Mouse (Mus musculus): ENCODE data around the gene Bmpr1b. TPM values are rescaled to one million over a fixed set of nuclear protein-coding genes. Genes with fewer than 3 reads are reported as not detected.

Bmpr1b gene
- total RNA-seq, 1 experiment from 2014 or later = not detected

DNA sequence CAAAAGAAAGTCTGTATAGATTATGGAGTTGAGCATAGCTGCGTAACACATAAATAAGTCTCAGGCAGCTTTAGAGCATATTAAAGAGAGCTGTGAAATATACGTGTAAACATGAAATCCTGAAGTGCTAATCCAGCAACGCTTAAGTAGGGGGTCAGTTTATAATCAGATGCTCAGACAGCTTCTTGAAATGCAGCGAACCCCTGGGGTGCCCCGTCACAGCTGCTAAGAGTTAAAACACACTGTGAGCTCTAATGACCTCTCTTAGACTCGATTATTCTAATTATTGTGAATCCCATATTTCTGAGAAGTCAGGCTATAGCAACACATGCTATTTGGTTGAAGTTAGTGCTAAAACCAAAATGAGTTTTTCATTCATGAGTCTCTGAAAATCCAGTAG, 45.0 kb downstream of the Bmpr1b start:
- ATAC-seq (replicated peaks in 1 of 2; ENCODE audit: insufficient read depth in 1 of 2, low FRiP score in 2 of 2, low TSS enrichment in 1 of 2, low read depth in 1 of 2, poor library complexity in 2 of 2, severe bottlenecking in 2 of 2) = no peak

DNA sequence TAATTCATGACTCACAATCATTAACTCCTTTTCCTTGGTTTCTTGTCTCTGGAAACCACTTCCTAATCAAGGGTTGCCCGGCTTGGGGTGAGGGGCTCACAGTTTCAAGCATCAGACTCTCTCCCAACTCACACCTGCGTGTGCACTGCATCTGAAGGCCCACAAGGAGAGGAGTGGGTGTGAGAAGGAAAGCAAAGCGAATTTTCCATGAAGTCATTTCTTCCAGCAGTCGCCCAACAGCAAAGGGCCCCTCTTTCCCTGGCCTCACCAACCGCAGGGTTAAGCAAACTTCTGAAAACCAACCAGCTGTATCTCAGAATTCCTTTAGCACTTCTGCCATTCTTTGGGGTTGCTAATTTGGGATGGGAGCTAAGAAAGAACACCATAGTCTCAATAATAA, 46.8 kb downstream of the Bmpr1b start:
- ATAC-seq (replicated peaks in 1 of 2; ENCODE audit: insufficient read depth in 1 of 2, low FRiP score in 2 of 2, low TSS enrichment in 1 of 2, low read depth in 1 of 2, poor library complexity in 2 of 2, severe bottlenecking in 2 of 2) = no peak

DNA sequence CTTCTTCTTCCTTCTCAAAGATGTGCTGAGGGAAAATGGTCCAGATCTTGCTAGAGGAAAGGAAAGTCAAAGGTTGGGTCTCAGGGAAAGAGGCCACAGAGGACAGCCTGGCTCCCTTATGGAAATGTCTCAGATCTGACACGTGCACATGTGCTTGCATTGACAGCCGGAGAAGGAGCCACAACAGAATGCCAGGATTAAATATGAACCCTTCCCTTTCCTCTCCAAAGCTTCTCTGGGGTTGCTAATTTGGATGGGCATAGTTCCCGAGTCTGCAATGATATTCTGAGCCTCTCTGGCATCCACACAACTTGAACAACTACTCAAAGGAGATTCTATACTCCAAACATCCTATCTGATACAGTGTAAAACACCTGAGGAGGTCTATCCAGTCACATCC, 48.4 kb downstream of the Bmpr1b start:
- no peak for ATAC-seq (replicated peaks in 1 of 2; ENCODE audit: insufficient read depth in 1 of 2, low FRiP score in 2 of 2, low TSS enrichment in 1 of 2, low read depth in 1 of 2, poor library complexity in 2 of 2, severe bottlenecking in 2 of 2)

GRCm38 (mm10) chr3:142114762-142115316, 54.4 kb downstream of the Bmpr1b start:
- ATAC-seq (replicated peaks in 1 of 2; ENCODE audit: insufficient read depth in 1 of 2, low FRiP score in 2 of 2, low TSS enrichment in 1 of 2, low read depth in 1 of 2, poor library complexity in 2 of 2, severe bottlenecking in 2 of 2) = no peak

GRCm38 (mm10) chr3:142114190-142114589, 55.0 kb downstream of the Bmpr1b start:
- ATAC-seq (replicated peaks in 1 of 2; ENCODE audit: insufficient read depth in 1 of 2, low FRiP score in 2 of 2, low TSS enrichment in 1 of 2, low read depth in 1 of 2, poor library complexity in 2 of 2, severe bottlenecking in 2 of 2) = no peak

DNA sequence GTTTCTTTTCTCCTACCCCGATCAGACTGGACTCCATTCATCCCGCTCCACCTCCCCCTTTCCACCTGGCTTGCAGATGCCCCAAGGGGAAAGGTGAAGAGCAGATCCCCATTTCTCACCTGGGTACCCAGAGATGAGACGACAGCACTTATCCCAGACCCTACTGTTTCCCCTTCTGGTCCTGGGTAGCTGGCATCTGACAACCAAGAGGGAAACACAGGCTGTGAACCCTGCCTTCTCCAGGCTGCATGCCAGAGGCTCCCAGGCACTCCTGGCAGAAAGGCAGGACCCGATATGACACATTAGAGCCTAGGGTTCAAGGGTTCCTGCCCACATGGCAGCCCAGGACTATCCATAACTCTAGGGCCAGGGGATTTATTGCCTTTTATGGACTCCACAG, 56.0 kb downstream of the Bmpr1b start:
- no peak for ATAC-seq (replicated peaks in 1 of 2; ENCODE audit: insufficient read depth in 1 of 2, low FRiP score in 2 of 2, low TSS enrichment in 1 of 2, low read depth in 1 of 2, poor library complexity in 2 of 2, severe bottlenecking in 2 of 2)

- ATAC-seq (replicated peaks in 1 of 2; ENCODE audit: insufficient read depth in 1 of 2, low FRiP score in 2 of 2, low TSS enrichment in 1 of 2, low read depth in 1 of 2, poor library complexity in 2 of 2, severe bottlenecking in 2 of 2) = no peak
Observed at GRCm38 (mm10) chr3:142106227-142106626, 63.0 kb downstream of the Bmpr1b start.

DNA sequence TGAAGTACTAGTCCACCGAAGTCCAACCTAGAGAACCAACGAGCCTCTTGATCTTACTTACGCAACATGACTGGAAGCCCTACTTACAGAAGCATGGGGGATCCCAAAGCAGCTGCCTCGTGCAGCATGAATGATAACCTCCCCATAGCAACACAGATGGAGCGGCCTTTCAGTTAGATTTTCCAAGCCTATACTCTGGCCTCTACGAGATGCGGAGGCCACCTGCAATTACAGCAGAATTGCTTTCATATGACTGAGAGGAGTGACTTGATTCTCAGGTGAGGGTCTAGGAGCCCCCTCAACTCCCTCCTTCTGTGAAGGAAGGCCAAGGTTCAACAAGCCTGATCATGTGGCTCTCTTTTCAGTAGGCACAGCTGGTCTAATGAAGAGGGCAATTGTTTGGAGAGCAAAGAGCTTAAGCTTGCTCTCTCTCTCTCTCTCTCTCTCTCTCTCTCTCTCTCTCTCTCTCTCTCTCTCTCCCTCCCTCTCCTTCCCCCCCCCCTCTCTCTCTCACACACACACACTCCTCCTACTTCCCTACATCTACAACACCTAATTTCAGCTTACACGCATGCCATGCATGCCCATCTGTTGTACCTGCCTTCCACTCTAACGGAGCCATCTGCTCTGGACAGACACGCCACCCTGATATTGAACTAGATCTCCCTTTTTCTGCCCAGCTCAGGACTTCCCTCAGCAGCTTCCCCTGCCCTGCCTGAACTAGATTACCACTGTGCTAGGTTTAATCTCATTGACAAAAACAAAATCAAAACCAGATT, 65.0 kb downstream of the Bmpr1b start:
- no peak for ATAC-seq (replicated peaks in 1 of 2; ENCODE audit: insufficient read depth in 1 of 2, low FRiP score in 2 of 2, low TSS enrichment in 1 of 2, low read depth in 1 of 2, poor library complexity in 2 of 2, severe bottlenecking in 2 of 2)

DNA sequence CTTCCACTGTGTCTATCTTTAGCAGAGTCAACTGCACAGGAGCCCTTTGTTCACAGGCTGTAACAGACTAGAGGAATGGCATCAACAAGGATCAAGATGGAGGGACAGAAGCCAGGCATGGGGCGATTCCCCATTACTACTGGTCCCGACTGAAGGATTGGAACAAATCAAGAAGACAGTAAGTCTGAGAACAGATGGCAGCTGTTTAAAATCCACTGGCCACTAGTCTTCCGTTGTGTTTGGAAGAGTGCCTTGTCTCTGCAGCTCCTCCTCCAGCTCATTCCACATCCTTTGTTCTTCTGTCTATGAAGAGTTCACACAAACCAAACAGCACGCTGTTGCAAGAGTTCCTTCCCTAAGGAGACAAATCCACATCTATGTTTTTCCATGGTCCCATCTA, 65.6 kb downstream of the Bmpr1b start:
- no peak for ATAC-seq (replicated peaks in 1 of 2; ENCODE audit: insufficient read depth in 1 of 2, low FRiP score in 2 of 2, low TSS enrichment in 1 of 2, low read depth in 1 of 2, poor library complexity in 2 of 2, severe bottlenecking in 2 of 2)

GRCm38 (mm10) chr3:142099151-142099550, 70.1 kb downstream of the Bmpr1b start:
- ATAC-seq (replicated peaks in 1 of 2; ENCODE audit: insufficient read depth in 1 of 2, low FRiP score in 2 of 2, low TSS enrichment in 1 of 2, low read depth in 1 of 2, poor library complexity in 2 of 2, severe bottlenecking in 2 of 2) = no peak

DNA sequence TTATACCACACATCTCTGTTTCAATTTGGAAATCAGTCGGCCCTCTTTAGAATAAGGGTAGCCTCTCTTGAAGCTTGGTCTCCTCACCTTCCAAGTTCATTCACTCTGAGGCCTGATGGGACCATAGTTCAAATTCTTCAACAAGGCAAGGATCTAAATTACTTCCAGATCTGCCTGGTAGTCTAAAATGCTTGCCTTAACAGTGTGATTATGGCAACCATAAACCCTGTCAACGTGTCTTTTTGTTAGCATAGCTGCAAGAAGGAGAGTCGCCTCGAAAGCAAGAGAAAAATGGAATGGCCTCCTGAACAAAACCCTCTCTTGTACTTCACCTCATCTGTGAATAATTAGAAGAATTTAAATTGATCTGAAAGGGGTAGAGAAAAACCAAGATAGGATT, 75.2 kb downstream of the Bmpr1b start:
- no peak for ATAC-seq (replicated peaks in 1 of 2; ENCODE audit: insufficient read depth in 1 of 2, low FRiP score in 2 of 2, low TSS enrichment in 1 of 2, low read depth in 1 of 2, poor library complexity in 2 of 2, severe bottlenecking in 2 of 2)

- ATAC-seq (replicated peaks in 1 of 2; ENCODE audit: insufficient read depth in 1 of 2, low FRiP score in 2 of 2, low TSS enrichment in 1 of 2, low read depth in 1 of 2, poor library complexity in 2 of 2, severe bottlenecking in 2 of 2) = no peak
Observed at GRCm38 (mm10) chr3:142089684-142090083, 79.5 kb downstream of the Bmpr1b start.

GRCm38 (mm10) chr3:142085938-142086337, 83.3 kb downstream of the Bmpr1b start:
- ATAC-seq (replicated peaks in 1 of 2; ENCODE audit: insufficient read depth in 1 of 2, low FRiP score in 2 of 2, low TSS enrichment in 1 of 2, low read depth in 1 of 2, poor library complexity in 2 of 2, severe bottlenecking in 2 of 2) = no peak

DNA sequence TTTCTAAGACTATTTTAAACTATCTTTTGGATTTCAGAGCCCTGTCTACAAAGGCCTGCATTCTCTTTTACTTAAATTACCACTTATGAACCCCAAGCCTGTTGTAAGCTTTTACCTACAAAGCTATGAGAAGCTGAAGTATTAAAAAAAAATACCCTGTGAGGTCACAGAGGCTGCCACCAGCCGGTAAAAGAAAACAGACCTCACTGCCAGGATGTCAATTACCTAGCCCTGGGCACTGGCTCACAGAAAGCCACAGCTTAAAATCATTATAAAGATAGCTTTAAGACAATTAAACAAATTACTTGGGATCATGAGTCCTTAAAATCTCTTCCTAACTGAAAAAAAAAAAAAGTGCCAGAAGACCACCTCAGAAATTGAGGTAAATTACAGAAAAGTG, 85.1 kb downstream of the Bmpr1b start:
- no peak for ATAC-seq (replicated peaks in 1 of 2; ENCODE audit: insufficient read depth in 1 of 2, low FRiP score in 2 of 2, low TSS enrichment in 1 of 2, low read depth in 1 of 2, poor library complexity in 2 of 2, severe bottlenecking in 2 of 2)

DNA sequence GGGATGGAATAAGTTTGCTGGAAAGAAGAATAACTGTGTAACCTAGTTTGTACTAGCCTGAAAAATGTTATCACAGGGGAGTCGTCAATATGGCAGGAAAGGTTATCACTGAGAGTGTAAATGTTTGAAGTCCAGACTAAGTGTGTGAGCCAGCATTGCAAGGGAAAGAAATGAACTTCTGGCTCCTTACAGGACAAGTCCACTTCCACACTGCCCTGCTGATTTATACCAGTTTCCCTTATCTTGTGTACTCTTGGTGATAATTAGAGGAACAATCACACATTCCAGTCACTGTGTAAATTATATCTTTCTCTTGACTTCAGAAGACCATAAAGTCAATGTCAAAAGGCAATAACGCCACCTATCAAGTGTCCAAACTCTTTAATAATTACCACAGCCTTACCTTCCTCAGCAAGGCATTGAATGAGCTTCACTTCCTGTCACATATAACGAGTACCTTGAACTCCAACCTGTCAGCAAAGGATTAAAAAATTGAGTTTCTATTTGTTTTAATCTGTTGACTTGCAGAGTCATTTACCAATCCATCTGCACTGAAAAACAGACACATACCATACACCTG, 91.4 kb downstream of the Bmpr1b start:
- ATAC-seq (replicated peaks in 1 of 2; ENCODE audit: insufficient read depth in 1 of 2, low FRiP score in 2 of 2, low TSS enrichment in 1 of 2, low read depth in 1 of 2, poor library complexity in 2 of 2, severe bottlenecking in 2 of 2) = no peak

GRCm38 (mm10) chr3:142071601-142072000, 97.6 kb downstream of the Bmpr1b start:
- no peak for ATAC-seq (replicated peaks in 1 of 2; ENCODE audit: insufficient read depth in 1 of 2, low FRiP score in 2 of 2, low TSS enrichment in 1 of 2, low read depth in 1 of 2, poor library complexity in 2 of 2, severe bottlenecking in 2 of 2)

DNA sequence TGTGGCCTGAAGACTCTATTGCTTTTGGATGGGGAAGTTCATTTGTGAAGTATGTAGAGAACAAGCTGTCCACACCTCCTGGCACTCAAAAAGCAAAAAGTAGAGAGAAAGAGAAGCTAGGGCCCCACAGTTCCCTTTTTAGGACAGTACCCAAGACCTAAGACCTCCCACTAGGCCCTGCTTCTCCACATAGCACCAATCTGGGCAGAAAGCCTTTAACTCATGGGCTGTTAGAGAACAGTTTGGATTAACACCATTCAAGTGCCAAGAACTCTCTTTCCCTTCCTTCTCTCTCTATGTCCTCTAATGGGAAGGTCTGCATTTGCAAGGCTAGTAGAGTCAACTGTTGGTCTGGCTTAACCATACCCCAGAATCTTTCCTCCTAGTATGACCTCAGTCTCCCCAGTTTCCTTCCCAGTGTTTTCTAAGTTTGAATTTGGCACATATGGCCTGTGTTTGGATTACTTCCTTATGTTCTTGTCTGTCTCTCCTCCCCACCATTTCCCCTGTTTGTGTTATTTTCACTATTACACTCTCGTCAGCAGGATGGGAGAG, 102.4 kb downstream of the Bmpr1b start:
- ATAC-seq (replicated peaks in 1 of 2; ENCODE audit: insufficient read depth in 1 of 2, low FRiP score in 2 of 2, low TSS enrichment in 1 of 2, low read depth in 1 of 2, poor library complexity in 2 of 2, severe bottlenecking in 2 of 2) = no peak; a peak in 1 of 4 replicates

GRCm38 (mm10) chr3:142065111-142065510, 104.1 kb downstream of the Bmpr1b start:
- no peak for ATAC-seq (replicated peaks in 1 of 2; ENCODE audit: insufficient read depth in 1 of 2, low FRiP score in 2 of 2, low TSS enrichment in 1 of 2, low read depth in 1 of 2, poor library complexity in 2 of 2, severe bottlenecking in 2 of 2)

Measured in hematopoietic stem cell, adult 5-6 weeks (primary cell).